Mouse (Mus musculus) erythroid progenitor cell, adult 5-6 weeks (primary cell): ENCODE data around the gene Thumpd2. TPM values are rescaled to one million over a fixed set of nuclear protein-coding genes. Genes with fewer than 3 reads are reported as not detected.

Experiments used
- ATAC-seq: replicated peaks from 2 replicates; pipeline ENCODE4 v1.8.0; 2016; ENCODE audit warnings: moderate number of reproducible peaks, mild to moderate bottlenecking, moderate TSS enrichment, inconsistent platforms; ENCODE audit not compliant: poor library complexity, low FRiP score, severe bottlenecking
- total RNA-seq, 2 experiments: library from RNA; stranded (forward) in 1 of 2; stranded (reverse) in 1 of 2; fragments of 150-400 nt in 1 of 2; fragments of 186-747, 209-891 nt in 1 of 2; gene quantifications; 2 replicates each; pipeline versions ENCODE4 v1.2.3 to v1.2.4; 2015 to 2017; ENCODE audit warnings: low replicate concordance in 2 of 2

Gene Thumpd2
- total RNA-seq (2015; ENCODE audit: low replicate concordance) (3.6 TPM in 1 of 2 replicates, not detected in the other), total RNA-seq (2017; ENCODE audit: low replicate concordance) (1.1 and 5.9 TPM in 2 replicates)

- peak; percentile 87 for ATAC-seq
Observed at GRCm38 (mm10) chr17:81064979-81065311, at the start of gene Thumpd2. Thumpd2 (minus strand) TSS chr17:81065082.

- ATAC-seq, result no peak
Observed at GRCm38 (mm10) chr17:81104237-81104636, 39.4 kb upstream of the Thumpd2 start.

- ATAC-seq, result no peak
Observed at GRCm38 (mm10) chr17:81102866-81103265, 38.0 kb upstream of the Thumpd2 start.

GRCm38 (mm10) chr17:81098444-81098843 lies 33.6 kb upstream of the Thumpd2 start:
- ATAC-seq, result no peak

- ATAC-seq, result no peak
Observed at GRCm38 (mm10) chr17:81096490-81096889, 31.6 kb upstream of the Thumpd2 start.

- ATAC-seq, result no peak
Observed at GRCm38 (mm10) chr17:81092794-81093193, 27.9 kb upstream of the Thumpd2 start.

GRCm38 (mm10) chr17:81088866-81089265 lies 24.0 kb upstream of the Thumpd2 start:
- ATAC-seq, result no peak

- ATAC-seq, result no peak
Observed at GRCm38 (mm10) chr17:81087735-81088134, 22.9 kb upstream of the Thumpd2 start.

- peak; percentile 50 for ATAC-seq
Observed at GRCm38 (mm10) chr17:81064279-81064978, 453 bp downstream of the Thumpd2 start.

- ATAC-seq, result no peak
Observed at GRCm38 (mm10) chr17:81063346-81063745, 1.5 kb downstream of the Thumpd2 start.

GRCm38 (mm10) chr17:81062349-81062871 lies 2.5 kb downstream of the Thumpd2 start:
- peak; percentile 27; the same call in 1 of the 2 replicates for ATAC-seq

GRCm38 (mm10) chr17:81056796-81057381 lies 8.0 kb downstream of the Thumpd2 start:
- no peak for ATAC-seq

- ATAC-seq, result no peak
Observed at GRCm38 (mm10) chr17:81056035-81056434, 8.8 kb downstream of the Thumpd2 start.

- ATAC-seq, result no peak
Observed at GRCm38 (mm10) chr17:81055522-81055921, 9.4 kb downstream of the Thumpd2 start.

GRCm38 (mm10) chr17:81053274-81053673 lies 11.6 kb downstream of the Thumpd2 start:
- ATAC-seq, result peak; percentile 85

GRCm38 (mm10) chr17:81047930-81048564 lies 16.8 kb downstream of the Thumpd2 start:
- ATAC-seq, result no peak

GRCm38 (mm10) chr17:81045525-81046150 lies 19.2 kb downstream of the Thumpd2 start:
- peak; percentile 65; the same call in 1 of the 2 replicates for ATAC-seq

GRCm38 (mm10) chr17:81045115-81045514 lies 19.8 kb downstream of the Thumpd2 start:
- no peak for ATAC-seq

GRCm38 (mm10) chr17:81044356-81044755 lies 20.5 kb downstream of the Thumpd2 start:
- ATAC-seq, result no peak

- 0 out of 2 replicates have a peak, but pooled peaks have one; percentile 39 for ATAC-seq
Observed at GRCm38 (mm10) chr17:81041662-81042061, 23.2 kb downstream of the Thumpd2 start.
